Mouse (Mus musculus) cortical plate, adult 2 months (tissue): ENCODE results near the gene Irgq.
A peak's percentile ranks its signal among the peaks of the same experiment; 100 is the strongest.
"Not testable (repeated sequence)": the region's sequence is repeated elsewhere in the genome, so short reads cannot be mapped to it uniquely, and the experiment has no call there.

Experiments
- CTCF ChIP-seq: fragments of 200-500 bp; IDR thresholded peaks from 2 replicates; pipeline ENCODE4 v1.5.1; 2011; ENCODE audit warnings: mild to moderate bottlenecking, control low read depth, low read length; ENCODE audit not compliant: insufficient read depth; ENCODE audit errors: extremely low read depth
- POLR2A ChIP-seq: fragments of 200-500 bp; IDR thresholded peaks from 2 replicates; pipeline ENCODE4 v1.6.1; 2011; ENCODE audit warnings: mild to moderate bottlenecking, low read length, control low read depth; ENCODE audit not compliant: insufficient read depth; ENCODE audit errors: extremely low read depth

DNA sequence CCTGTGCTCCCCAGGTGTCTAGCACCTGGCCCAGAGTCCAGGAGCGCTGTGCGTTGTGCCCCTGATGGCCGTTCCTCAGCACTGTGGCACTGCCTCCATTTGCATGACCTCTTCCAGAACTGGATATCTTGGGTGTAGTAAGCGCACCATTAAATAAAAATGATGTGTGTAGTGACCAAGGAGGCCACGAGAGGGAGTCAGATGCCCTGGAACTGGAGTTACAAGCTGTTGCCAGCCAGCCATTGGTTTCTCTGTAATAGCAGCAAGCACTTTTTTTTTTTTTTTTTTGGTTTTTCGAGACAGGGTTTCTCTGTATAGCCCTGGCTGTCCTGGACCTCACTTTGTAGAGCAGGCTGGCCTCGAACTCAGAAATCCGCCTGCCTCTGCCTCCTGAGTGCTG is 14.2 kb upstream of the Irgq start:
- not testable (repeated sequence) for TF ChIP-seq POLR2A
- TF ChIP-seq CTCF: peak; percentile 39; the same call in 1 of the 2 replicates
